Mouse (Mus musculus): ENCODE data around the gene Uggt2. TPM values are rescaled to one million over a fixed set of nuclear protein-coding genes. Genes with fewer than 3 reads are reported as not detected.
"Not testable (repeated sequence)": the region's sequence is repeated elsewhere in the genome, so short reads cannot be mapped to it uniquely, and the experiment has no call there.

Gene Uggt2
- polyA plus RNA-seq, 1 experiment from 2014 or later = 26.7 TPM

DNA sequence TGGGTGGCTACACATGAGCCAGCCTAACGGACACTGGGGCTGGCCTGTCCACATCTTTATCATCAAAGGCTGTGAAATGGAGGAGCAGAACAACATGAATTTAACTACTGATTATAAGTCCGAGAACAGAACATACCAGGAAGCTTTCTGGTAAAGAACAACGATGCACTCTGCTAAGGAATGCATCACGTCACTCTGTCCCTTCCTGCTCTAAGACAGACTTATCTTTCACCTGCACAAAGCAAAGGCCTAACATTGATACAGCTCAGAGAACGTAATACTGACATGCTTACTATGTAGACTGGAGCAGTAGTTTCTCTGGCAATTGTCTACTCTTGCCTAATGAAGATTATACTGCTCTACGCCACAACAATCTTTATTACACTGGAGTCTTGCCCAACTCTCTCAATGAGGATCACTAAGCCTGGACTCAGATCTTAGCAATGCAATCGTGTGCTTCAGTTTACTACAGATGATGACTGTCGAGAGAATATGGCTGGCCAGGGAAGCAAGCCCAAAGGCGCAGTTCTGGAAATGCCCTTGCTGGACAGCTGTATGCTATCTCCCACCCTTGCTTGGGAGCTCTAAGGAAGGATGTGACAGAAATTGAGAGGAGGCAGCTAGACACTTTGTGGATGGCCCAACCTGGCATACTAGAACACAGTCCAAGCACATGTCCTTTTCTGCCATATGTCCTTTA lies 103.9 kb downstream of the Uggt2 start:
- H3K27me3 ChIP-seq (ENCODE audit: insufficient read depth, low read length) = no peaks in the 10 kb centered on the region
- no peak for TF ChIP-seq CTCF (IDR thresholded peaks at IDR 0.05; ENCODE audit: low read depth)
- no peak overlapping the region for H3K4me3 ChIP-seq (ENCODE audit: low read depth, low read length)
- H3K27ac ChIP-seq (ENCODE audit: low read depth) = no peak overlapping the region
- H3K4me1 ChIP-seq (ENCODE audit: insufficient read depth) = no peaks in the 10 kb centered on the region
- H3K9me3 ChIP-seq (ENCODE audit: low read depth, low read length) = no peaks in the 10 kb centered on the region
- H3K36me3 ChIP-seq (ENCODE audit: insufficient read depth) = peaks cover 48% of the 10 kb centered on the region
- no peak overlapping the region for H3K9ac ChIP-seq
- 85% methylated on average over 9 of the region's 9 CpGs for WGBS
- no peak overlapping the region for H3K4me2 ChIP-seq
- no peak for DNase-seq
- no peak for ATAC-seq (ENCODE audit: insufficient read depth)

DNA sequence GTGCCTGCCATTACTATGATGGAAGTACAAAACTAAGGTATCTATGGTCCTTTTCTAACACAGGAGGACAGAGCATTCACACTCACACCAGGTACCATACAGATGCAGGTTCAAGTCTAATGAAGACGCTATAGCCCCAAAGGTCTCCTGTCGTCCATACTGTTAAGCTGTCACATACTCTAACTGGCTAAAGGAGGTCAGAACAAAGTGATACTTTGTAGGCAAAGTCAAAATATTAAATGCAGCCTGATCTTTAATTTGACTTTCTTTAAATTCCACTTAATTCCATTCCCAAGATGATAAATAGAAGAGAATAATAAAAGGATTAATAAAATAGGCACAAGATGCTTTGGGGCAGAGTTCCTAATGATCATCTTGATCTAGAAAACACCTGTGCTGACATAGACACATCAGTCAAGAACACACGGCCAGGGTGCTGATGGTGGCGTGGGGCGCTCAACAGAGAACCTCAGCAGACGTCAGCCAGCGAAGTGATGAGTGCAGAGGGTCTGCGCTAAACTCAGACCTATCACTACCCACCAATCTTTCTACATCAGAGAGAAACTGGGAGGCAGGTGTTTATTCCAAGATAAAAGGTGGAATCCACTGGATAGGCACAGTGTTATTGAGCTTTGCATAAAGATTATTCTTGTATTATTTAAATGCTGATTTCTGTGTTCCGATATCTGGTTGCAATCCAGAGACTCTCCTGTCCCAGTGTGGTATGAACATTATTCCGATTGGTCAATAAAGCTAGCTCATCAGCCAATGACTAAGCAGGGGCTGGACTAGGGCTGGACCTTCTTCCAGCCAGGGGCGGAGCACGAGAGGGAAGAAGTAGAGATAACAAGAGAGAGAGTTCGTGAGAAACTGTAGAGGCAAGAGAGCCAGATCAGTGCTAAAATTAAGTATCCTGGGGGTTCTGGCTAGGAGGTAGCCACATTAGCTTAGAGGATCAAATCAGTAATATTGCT lies 111.4 kb downstream of the Uggt2 start:
- Histone ChIP-seq H3K4me3 (ENCODE audit: low read depth, low read length) (no peak overlapping the region), H3K27me3 (ENCODE audit: insufficient read depth, low read length) (no peaks in the 10 kb centered on the region), H3K36me3 (ENCODE audit: insufficient read depth) (peaks cover 48% of the 10 kb centered on the region), H3K4me1 (ENCODE audit: insufficient read depth) (no peaks in the 10 kb centered on the region), H3K9ac (no peak overlapping the region), H3K9me3 (ENCODE audit: low read depth, low read length) (no peaks in the 10 kb centered on the region), H3K27ac (ENCODE audit: low read depth) (no peak overlapping the region), H3K4me2 (no peak overlapping the region)
- peak; percentile 49 for DNase-seq
- 53% methylated on average over 13 of the region's 13 CpGs for whole genome bisulfite sequencing
- peak; percentile 77 for ATAC-seq (ENCODE audit: insufficient read depth)
- no peak for TF ChIP-seq CTCF (IDR thresholded peaks at IDR 0.05; ENCODE audit: low read depth)

DNA sequence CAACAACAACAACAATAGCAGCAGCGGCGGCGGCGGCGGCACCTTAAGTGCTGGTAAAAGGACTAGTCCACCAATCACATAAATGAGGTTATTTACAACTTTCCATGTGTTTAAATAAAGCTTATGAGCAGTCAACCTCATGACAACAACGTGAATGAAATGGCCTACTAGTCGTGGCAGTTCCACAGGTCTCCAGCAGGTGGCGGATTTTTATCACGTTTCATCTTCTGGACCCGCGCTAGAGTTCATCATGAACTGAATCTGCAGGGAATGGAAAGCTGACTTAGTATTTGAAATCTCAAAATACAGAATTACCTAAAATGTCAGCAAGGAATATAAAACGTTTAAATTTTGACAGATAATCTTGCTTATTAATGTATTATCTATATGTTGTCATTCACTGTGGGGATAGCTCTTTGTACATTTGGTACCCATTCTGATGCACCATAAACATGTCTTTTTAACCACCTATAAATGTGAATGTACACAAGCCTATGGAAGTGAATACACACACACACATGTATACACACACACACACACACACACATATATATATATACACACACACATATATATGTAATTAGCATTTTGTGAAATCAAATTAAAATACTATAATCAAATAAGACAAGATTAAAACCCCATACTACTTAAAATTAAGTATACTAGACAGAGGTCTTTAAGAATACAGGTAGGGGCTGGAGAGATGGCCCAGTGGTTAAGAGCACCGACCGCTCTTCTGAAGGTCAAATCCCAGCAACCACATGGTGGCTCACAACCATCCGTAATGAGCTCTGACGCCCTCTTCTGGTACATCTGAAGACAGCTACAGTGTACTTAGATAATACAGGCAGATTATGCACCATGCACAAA lies 112.3 kb downstream of the Uggt2 start:
- DNase-seq (peak; percentile 88), ATAC-seq (ENCODE audit: insufficient read depth) (no peak)
- no peak overlapping the region for H3K27ac ChIP-seq (ENCODE audit: low read depth)
- no peak overlapping the region for H3K4me2 ChIP-seq
- no peaks in the 10 kb centered on the region for H3K27me3 ChIP-seq (ENCODE audit: insufficient read depth, low read length)
- H3K9ac ChIP-seq = no peak overlapping the region
- H3K36me3 ChIP-seq (ENCODE audit: insufficient read depth) = peaks cover 44% of the 10 kb centered on the region
- 40% methylated on average over 16 of the region's 16 CpGs for WGBS
- H3K4me1 ChIP-seq (ENCODE audit: insufficient read depth) = no peaks in the 10 kb centered on the region
- H3K9me3 ChIP-seq (ENCODE audit: low read depth, low read length) = no peaks in the 10 kb centered on the region
- H3K4me3 ChIP-seq (ENCODE audit: low read depth, low read length) = no peak overlapping the region
- peak; percentile 89 for TF ChIP-seq CTCF (IDR thresholded peaks at IDR 0.05; ENCODE audit: low read depth)

DNA sequence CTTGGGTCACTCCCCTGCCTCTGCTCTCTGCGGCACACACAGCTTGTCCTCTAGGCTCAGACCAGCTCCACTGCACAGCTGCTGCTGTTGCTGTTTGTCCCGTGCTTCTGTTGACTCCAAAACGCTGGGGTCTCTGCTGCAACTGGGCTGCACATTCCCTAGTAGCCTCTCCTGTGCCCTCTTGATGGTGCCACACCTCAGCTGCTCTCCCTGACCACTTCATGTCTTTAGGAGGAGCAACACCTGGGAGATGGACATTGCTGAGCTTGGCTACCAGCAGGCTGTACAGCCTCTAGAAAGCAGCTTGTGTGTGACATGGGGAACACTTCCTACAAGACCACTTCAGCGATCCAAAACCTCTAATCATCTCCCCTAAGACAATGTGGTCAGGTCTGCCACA lies 115.1 kb downstream of the Uggt2 start:
- H3K27ac ChIP-seq (ENCODE audit: low read depth) = no peak overlapping the region; the same call in 1 of the 2 replicates
- TF ChIP-seq CTCF (IDR thresholded peaks at IDR 0.05; ENCODE audit: low read depth) = no peak
- no peaks in the 10 kb centered on the region for H3K27me3 ChIP-seq (ENCODE audit: insufficient read depth, low read length)
- ATAC-seq (ENCODE audit: insufficient read depth) (no peak), DNase-seq (no peak)
- no peaks in the 10 kb centered on the region for H3K4me1 ChIP-seq (ENCODE audit: insufficient read depth)
- 83% methylated on average over 4 of the region's 4 CpGs for WGBS
- H3K4me3 ChIP-seq (ENCODE audit: low read depth, low read length) = no peak overlapping the region
- H3K36me3 ChIP-seq (ENCODE audit: insufficient read depth) = peaks cover 61% of the 10 kb centered on the region
- H3K4me2 ChIP-seq = no peak overlapping the region
- no peaks in the 10 kb centered on the region for H3K9me3 ChIP-seq (ENCODE audit: low read depth, low read length)
- no peak overlapping the region for H3K9ac ChIP-seq

DNA sequence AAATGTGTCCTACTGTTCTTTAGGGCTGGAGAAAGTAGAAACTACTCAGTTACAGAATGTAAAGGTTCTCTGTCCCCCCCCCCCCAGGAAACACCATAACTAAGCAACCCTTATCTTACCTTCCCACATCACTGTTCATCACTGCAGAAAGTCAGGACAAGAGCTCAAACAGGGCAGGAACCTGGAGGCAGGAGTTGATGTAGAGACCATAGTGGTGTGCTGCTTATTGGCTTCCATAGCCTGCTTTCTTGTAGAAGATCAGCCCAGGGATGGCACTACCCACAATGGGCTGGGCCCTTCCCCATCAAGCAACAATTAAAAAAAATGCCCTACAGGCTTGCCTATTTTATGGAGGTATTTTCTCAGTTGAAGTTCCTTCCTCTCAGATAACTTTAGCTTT lies 115.8 kb downstream of the Uggt2 start:
- H3K4me2 ChIP-seq = no peak overlapping the region

DNA sequence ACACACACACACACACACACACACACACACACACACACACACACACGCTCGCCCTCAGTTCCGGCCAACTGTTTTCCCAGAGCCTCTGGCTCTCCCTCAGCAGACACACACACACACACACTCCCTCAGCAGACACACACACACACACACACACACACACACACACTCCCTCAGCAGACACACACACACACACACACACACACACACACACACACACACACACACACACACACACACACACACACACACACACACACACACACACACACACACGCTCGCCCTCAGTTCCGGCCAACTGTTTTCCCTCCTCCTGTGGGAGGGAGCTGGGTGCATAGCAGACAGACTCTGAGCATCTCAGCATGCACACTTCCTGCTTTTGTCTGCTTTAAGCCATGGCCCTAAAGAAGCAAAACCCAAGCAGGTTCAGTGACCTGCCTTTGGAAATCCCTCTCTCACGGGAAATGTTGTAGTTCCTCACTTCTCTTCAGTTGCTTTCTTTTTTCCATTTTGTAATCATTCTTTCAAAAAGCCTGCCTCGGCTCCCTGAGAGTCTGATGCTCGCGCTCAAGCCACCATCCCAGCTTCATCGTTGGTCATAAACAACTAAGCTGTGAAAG lies 116.7 kb downstream of the Uggt2 start:
- H3K4me2 ChIP-seq; H3K9ac ChIP-seq; H3K27me3 ChIP-seq (ENCODE audit: insufficient read depth, low read length); H3K4me1 ChIP-seq (ENCODE audit: insufficient read depth); H3K9me3 ChIP-seq (ENCODE audit: low read depth, low read length); H3K4me3 ChIP-seq (ENCODE audit: low read depth, low read length); H3K27ac ChIP-seq (ENCODE audit: low read depth): not testable (repeated sequence)
- 77% methylated on average over 8 of the region's 11 CpGs for WGBS
- DNase-seq = peak; percentile 35
- H3K36me3 ChIP-seq (ENCODE audit: insufficient read depth) = peaks cover 66% of the 10 kb centered on the region
- ATAC-seq (ENCODE audit: insufficient read depth) = 0 out of 2 replicates have a peak, but pooled peaks have one; percentile 61

More for the DNA sequence above, 115.8 kb downstream of the Uggt2 start:
- Histone ChIP-seq H3K36me3 (ENCODE audit: insufficient read depth) (peaks cover 62% of the 10 kb centered on the region), H3K4me1 (ENCODE audit: insufficient read depth) (no peaks in the 10 kb centered on the region), H3K27ac (ENCODE audit: low read depth) (no peak overlapping the region), H3K4me3 (ENCODE audit: low read depth, low read length) (no peak overlapping the region), H3K9me3 (ENCODE audit: low read depth, low read length) (no peaks in the 10 kb centered on the region), H3K27me3 (ENCODE audit: insufficient read depth, low read length) (no peaks in the 10 kb centered on the region), H3K9ac (no peak overlapping the region)
- no peak for DNase-seq
- ATAC-seq (ENCODE audit: insufficient read depth) = no peak
- no peak for TF ChIP-seq CTCF (IDR thresholded peaks at IDR 0.05; ENCODE audit: low read depth)

DNA sequence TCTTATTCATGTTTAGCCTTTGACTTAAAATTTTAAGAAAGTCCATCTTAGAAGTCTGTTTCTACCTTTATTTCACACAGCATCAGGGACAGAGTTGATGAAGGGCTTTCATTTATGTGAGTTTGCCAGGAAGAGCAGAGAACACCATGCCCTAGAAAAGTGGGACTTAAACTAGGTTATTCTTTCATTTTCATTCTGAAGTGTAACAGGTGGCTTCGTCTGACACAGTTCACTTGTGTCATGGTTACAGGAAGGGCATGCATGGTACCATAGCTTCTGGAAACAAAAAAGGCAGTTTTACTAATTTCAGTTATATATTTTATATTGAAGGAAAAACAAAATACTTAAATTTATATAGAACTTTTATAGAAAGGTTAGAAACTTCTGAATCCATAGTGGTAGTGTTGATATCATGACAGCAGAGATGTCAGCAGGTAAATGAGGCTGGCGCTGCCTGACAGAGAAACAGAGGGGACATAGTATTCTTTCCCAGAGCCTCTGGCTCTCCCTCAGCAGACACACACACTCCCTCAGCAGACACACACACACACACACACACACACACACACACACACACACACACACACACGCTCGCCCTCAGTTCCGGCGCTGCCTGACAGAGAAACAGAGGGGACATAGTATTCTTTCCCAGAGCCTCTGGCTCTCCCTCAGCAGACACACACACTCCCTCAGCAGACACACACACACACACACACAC lies 117.4 kb downstream of the Uggt2 start:
- not testable (repeated sequence) for H3K27me3 ChIP-seq (ENCODE audit: insufficient read depth, low read length); DNase-seq; H3K9ac ChIP-seq; ATAC-seq (ENCODE audit: insufficient read depth); H3K4me1 ChIP-seq (ENCODE audit: insufficient read depth); H3K9me3 ChIP-seq (ENCODE audit: low read depth, low read length); H3K4me2 ChIP-seq; H3K4me3 ChIP-seq (ENCODE audit: low read depth, low read length); H3K27ac ChIP-seq (ENCODE audit: low read depth)
- WGBS = 87% methylated on average over 6 of the region's 6 CpGs
- H3K36me3 ChIP-seq (ENCODE audit: insufficient read depth) = peaks cover 72% of the 10 kb centered on the region

All from lung, embryonic 14.5 days (tissue).